Mouse (Mus musculus): ENCODE results near the gene Dhx40. TPM values are rescaled to one million over a fixed set of nuclear protein-coding genes. Genes with fewer than 3 reads are reported as not detected.

Gene Dhx40
- polyA plus RNA-seq, 1 experiment from 2014 or later: 19.5 TPM

DNA sequence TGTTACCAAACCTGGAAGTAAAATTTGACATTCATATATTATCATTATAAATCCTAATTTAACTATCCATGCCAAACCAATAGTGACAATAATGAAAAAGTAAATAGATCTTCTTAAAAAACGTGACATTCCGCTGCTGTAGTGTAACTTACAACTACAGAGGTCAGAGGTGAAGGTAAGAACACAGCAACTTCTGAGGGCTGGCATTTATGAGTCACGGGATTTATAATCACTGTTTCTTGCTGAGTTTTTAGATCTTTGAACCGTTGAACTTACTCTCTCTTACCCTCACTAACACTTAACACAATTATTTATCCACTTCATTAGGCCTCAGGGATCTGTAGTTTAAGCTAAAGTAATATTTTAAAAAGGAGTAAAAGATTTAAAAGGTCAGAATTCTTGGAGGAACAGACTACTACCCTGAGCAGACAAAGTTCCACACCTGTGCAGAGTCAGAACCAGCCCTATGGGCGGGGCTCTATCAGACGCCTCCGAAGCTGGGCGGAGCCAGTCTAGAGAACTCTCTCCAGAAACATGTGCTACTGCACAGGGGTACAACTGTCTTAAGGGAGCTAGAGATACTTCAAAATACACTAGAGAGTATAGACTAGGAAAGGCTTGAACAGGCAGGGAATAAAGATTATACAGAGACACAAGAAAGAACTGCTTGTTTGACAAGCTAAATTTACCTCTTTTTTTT lies 70.1 kb downstream of the Dhx40 start:
- Histone ChIP-seq H3K4me1 (replicated peaks; ENCODE audit: control insufficient read depth, insufficient read depth, low read length) (no peaks in the 10 kb centered on the region; the same call in 1 of the 2 replicates), H3K4me3 (ENCODE audit: low read depth, low read length) (no peak overlapping the region), H3K4me2 (ENCODE audit: low read length) (no peak overlapping the region), H3K9ac (ENCODE audit: low read length) (no peak overlapping the region), H3K27ac (ENCODE audit: low read depth) (no peak overlapping the region), H3K27me3 (replicated peaks; ENCODE audit: control insufficient read depth, insufficient read depth, low read length) (no peaks in the 10 kb centered on the region), H3K36me3 (ENCODE audit: control insufficient read depth, insufficient read depth, low read length) (peaks cover 42% of the 10 kb centered on the region), H3K9me3 (ENCODE audit: control insufficient read depth, low read length) (no peaks in the 10 kb centered on the region)
- DNase-seq (ENCODE audit: low spot score) (no peak), ATAC-seq (replicated peaks; ENCODE audit: low FRiP score, low TSS enrichment, low read depth) (no peak)
- 65% methylated on average over 8 of the region's 8 CpGs for WGBS

DNA sequence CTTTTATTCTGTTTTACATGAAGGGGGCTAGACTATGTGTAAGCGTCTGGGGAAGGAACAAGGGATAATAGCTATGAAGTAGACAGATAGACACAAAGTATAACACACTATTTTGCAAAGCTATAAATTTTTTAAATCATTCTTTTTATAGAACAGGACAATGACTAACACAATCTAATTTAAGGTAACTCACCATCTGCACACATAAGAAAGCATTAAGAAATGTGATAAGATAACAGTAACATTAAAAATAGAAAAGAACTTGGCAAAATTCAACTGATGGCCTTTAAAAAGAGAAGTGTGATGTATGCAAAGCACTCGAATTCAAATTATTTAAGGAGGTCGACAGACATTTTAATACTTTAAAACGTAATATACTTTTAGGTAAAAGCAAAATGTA lies 72.6 kb downstream of the Dhx40 start:
- Histone ChIP-seq H3K4me1 (replicated peaks; ENCODE audit: control insufficient read depth, insufficient read depth, low read length) (no peaks in the 10 kb centered on the region; the same call in 1 of the 2 replicates), H3K9ac (ENCODE audit: low read length) (no peak overlapping the region), H3K27me3 (replicated peaks; ENCODE audit: control insufficient read depth, insufficient read depth, low read length) (no peaks in the 10 kb centered on the region), H3K9me3 (ENCODE audit: control insufficient read depth, low read length) (no peaks in the 10 kb centered on the region), H3K27ac (ENCODE audit: low read depth) (no peak overlapping the region), H3K4me2 (ENCODE audit: low read length) (no peak overlapping the region), H3K4me3 (ENCODE audit: low read depth, low read length) (no peak overlapping the region), H3K36me3 (ENCODE audit: control insufficient read depth, insufficient read depth, low read length) (peaks cover 65% of the 10 kb centered on the region)
- WGBS: 89% methylated on average over 4 of the region's 4 CpGs
- no peak for DNase-seq (ENCODE audit: low spot score)
- ATAC-seq (replicated peaks; ENCODE audit: low FRiP score, low TSS enrichment, low read depth): no peak

DNA sequence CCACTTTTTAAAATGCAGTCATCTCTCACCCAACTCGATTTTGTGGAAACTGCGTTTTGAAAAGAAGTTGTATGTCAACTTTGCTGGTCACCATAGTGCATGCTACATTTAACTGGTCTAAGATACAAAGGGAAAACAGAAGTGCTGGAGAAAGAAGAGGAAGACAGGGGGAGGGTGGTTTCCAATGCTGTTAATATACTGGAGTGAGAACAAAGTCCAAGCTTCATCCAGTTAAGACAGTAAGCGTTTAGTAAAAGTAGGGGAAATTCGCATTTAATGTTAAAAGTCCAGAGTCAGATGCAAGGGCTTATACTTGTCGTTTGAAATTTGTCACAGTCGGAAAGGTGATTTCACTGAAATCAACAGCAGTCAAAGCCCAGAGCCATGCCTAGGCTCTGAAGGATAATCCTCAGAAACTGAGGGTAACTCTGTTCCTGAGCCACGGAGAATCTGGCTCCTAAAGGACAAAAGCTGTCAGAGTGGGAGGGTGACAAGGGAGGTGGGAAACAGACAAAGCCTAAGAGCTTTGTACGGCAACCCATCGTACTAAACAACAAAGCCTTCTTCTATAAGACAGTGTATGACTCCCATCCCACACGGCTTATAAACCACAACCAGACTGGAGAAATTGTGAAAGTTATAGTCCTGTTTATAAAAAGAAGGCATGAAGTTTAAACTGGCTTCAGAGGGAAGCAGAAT lies 73.2 kb downstream of the Dhx40 start:
- Histone ChIP-seq H3K9ac (ENCODE audit: low read length) (no peak overlapping the region), H3K4me1 (replicated peaks; ENCODE audit: control insufficient read depth, insufficient read depth, low read length) (no peaks in the 10 kb centered on the region; the same call in 1 of the 2 replicates), H3K4me3 (ENCODE audit: low read depth, low read length) (no peak overlapping the region), H3K27me3 (replicated peaks; ENCODE audit: control insufficient read depth, insufficient read depth, low read length) (no peaks in the 10 kb centered on the region), H3K4me2 (ENCODE audit: low read length) (no peak overlapping the region), H3K27ac (ENCODE audit: low read depth) (no peak overlapping the region), H3K36me3 (ENCODE audit: control insufficient read depth, insufficient read depth, low read length) (peaks cover 70% of the 10 kb centered on the region), H3K9me3 (ENCODE audit: control insufficient read depth, low read length) (no peaks in the 10 kb centered on the region)
- no peak for ATAC-seq (replicated peaks; ENCODE audit: low FRiP score, low TSS enrichment, low read depth)
- DNase-seq (ENCODE audit: low spot score): no peak
- 78% methylated on average over 10 of the region's 10 CpGs for WGBS

DNA sequence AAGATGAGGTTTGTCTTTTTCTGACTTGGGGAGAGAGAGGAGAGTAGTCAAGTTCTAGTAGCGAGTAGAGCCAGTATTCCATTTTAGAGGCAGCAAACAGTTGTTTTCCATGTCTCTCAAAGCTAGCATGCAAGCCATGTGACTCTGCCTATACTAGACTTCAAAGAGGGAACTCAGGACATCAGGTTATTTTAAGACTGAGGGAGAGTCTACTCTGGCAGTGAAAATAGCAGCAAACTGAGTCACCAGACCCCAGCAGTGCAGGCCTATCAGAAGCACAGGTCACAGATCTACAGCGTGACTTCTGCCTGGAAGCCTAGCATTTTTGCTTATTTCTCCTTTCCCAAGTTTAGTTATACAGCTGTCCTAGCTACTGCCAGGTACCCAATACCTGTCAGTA lies 76.1 kb downstream of the Dhx40 start:
- Histone ChIP-seq H3K4me2 (ENCODE audit: low read length) (no peak overlapping the region), H3K36me3 (ENCODE audit: control insufficient read depth, insufficient read depth, low read length) (peaks cover 89% of the 10 kb centered on the region), H3K4me3 (ENCODE audit: low read depth, low read length) (no peak overlapping the region), H3K4me1 (replicated peaks; ENCODE audit: control insufficient read depth, insufficient read depth, low read length) (no peaks in the 10 kb centered on the region; the same call in 1 of the 2 replicates), H3K27me3 (replicated peaks; ENCODE audit: control insufficient read depth, insufficient read depth, low read length) (no peaks in the 10 kb centered on the region), H3K9me3 (ENCODE audit: control insufficient read depth, low read length) (no peaks in the 10 kb centered on the region), H3K9ac (ENCODE audit: low read length) (no peak overlapping the region), H3K27ac (ENCODE audit: low read depth) (no peak overlapping the region)
- ATAC-seq (replicated peaks; ENCODE audit: low FRiP score, low TSS enrichment, low read depth): no peak
- no peak for DNase-seq (ENCODE audit: low spot score)
- 95% methylated on average over 2 of the region's 2 CpGs for WGBS

DNA sequence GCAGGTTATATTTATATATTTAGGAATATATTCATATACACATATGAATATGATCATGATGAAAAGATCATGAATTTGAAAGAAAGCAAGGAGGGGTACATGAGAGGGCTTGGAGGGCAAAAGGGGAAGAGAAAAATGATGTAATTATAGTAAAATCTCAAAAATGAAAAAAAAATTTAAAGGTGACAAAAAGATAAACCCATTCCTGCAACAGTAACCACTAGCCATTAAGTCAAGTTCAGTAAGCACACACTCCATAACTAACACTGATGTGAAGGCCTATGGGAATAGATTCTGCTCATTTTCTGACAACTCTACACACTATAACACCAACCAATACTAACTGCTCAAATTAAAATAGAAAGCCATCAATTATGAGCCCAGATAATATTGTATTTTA lies 81.9 kb downstream of the Dhx40 start:
- no peak for ATAC-seq (replicated peaks; ENCODE audit: low FRiP score, low TSS enrichment, low read depth)

DNA sequence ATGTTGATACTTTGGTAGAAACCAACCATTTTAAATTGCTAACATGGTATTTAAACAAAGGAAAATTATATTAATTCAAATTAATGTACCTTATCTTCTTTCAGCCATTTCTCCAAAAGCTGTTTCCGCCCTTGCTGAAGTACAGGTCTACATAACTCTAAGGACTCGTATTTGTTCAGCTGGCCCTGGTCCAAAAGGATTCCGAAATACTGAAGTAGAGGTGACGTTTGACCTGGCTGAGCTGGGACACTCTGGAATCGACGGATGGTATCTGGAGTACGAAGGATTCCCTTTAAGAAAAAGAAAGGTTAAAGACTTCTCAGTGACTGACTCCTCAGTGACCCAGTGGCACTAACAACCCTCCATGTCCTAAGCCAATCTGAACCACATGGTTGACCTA lies 82.6 kb downstream of the Dhx40 start:
- H3K27ac ChIP-seq (ENCODE audit: low read depth): no peak overlapping the region
- DNase-seq (ENCODE audit: low spot score) (no peak), ATAC-seq (replicated peaks; ENCODE audit: low FRiP score, low TSS enrichment, low read depth) (no peak)
- no peak overlapping the region for H3K9ac ChIP-seq (ENCODE audit: low read length)
- H3K4me3 ChIP-seq (ENCODE audit: low read depth, low read length): no peak overlapping the region
- no peaks in the 10 kb centered on the region for H3K27me3 ChIP-seq (replicated peaks; ENCODE audit: control insufficient read depth, insufficient read depth, low read length)
- no peaks in the 10 kb centered on the region for H3K9me3 ChIP-seq (ENCODE audit: control insufficient read depth, low read length)
- 88% methylated on average over 7 of the region's 7 CpGs for WGBS
- no peak overlapping the region for H3K4me2 ChIP-seq (ENCODE audit: low read length)
- H3K36me3 ChIP-seq (ENCODE audit: control insufficient read depth, insufficient read depth, low read length): peaks cover 86% of the 10 kb centered on the region
- no peaks in the 10 kb centered on the region for H3K4me1 ChIP-seq (replicated peaks; ENCODE audit: control insufficient read depth, insufficient read depth, low read length)

More for the DNA sequence above, 81.9 kb downstream of the Dhx40 start:
- Histone ChIP-seq H3K4me3 (ENCODE audit: low read depth, low read length) (no peak overlapping the region), H3K36me3 (ENCODE audit: control insufficient read depth, insufficient read depth, low read length) (peaks cover 85% of the 10 kb centered on the region), H3K4me1 (replicated peaks; ENCODE audit: control insufficient read depth, insufficient read depth, low read length) (no peaks in the 10 kb centered on the region), H3K9ac (ENCODE audit: low read length) (no peak overlapping the region), H3K27me3 (replicated peaks; ENCODE audit: control insufficient read depth, insufficient read depth, low read length) (no peaks in the 10 kb centered on the region), H3K9me3 (ENCODE audit: control insufficient read depth, low read length) (no peaks in the 10 kb centered on the region), H3K27ac (ENCODE audit: low read depth) (no peak overlapping the region), H3K4me2 (ENCODE audit: low read length) (no peak overlapping the region)
- DNase-seq (ENCODE audit: low spot score): no peak

DNA sequence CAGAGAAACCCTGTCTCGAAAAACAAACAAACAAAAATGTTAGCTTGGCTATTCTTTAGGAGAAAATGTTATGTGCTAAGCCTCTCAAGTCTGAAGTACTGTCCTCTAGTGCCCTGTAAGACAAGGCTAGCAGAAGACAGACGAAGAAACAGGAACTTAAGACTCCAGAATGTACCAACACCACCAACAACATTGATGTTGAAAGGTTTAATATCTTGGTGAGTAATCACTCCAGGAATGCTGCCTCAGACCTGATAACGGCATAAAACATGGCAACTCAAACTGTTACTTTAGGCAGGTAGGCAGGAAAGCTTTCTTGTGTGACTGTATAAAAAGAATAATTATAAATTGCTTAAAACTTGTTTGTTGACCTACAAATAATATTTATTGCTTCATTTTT lies 83.5 kb downstream of the Dhx40 start:
- H3K27me3 ChIP-seq (replicated peaks; ENCODE audit: control insufficient read depth, insufficient read depth, low read length): no peaks in the 10 kb centered on the region
- peaks cover 87% of the 10 kb centered on the region for H3K36me3 ChIP-seq (ENCODE audit: control insufficient read depth, insufficient read depth, low read length)
- H3K9me3 ChIP-seq (ENCODE audit: control insufficient read depth, low read length): no peaks in the 10 kb centered on the region
- H3K27ac ChIP-seq (ENCODE audit: low read depth): no peak overlapping the region
- no peak overlapping the region for H3K4me3 ChIP-seq (ENCODE audit: low read depth, low read length)
- no peak overlapping the region for H3K4me2 ChIP-seq (ENCODE audit: low read length)
- DNase-seq (ENCODE audit: low spot score) (no peak), ATAC-seq (replicated peaks; ENCODE audit: low FRiP score, low TSS enrichment, low read depth) (no peak)
- no peaks in the 10 kb centered on the region for H3K4me1 ChIP-seq (replicated peaks; ENCODE audit: control insufficient read depth, insufficient read depth, low read length)
- no peak overlapping the region for H3K9ac ChIP-seq (ENCODE audit: low read length)
- 91% methylated on average over 3 of the region's 3 CpGs for WGBS

DNA sequence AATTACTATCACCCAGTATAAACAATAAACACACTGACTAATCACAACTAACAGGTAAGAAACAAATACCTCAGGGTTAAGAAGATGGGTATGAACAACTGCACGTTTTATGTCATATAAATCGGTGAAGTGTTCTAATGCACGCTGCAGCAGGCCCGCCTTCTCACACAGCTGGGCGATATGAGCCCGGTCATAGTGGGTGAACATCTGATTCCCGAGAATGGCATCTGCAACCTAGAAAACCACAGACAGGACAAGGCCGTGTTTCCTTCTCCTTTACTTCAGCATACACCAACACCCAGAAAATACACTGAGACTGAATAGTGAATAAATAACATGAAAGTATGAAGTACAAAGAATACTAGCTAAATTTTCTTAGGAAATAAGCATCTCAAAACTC lies 88.2 kb downstream of the Dhx40 start:
- no peak overlapping the region for H3K27ac ChIP-seq (ENCODE audit: low read depth)
- H3K36me3 ChIP-seq (ENCODE audit: control insufficient read depth, insufficient read depth, low read length): peaks cover 93% of the 10 kb centered on the region
- no peak overlapping the region for H3K4me2 ChIP-seq (ENCODE audit: low read length)
- DNase-seq (ENCODE audit: low spot score) (no peak), ATAC-seq (replicated peaks; ENCODE audit: low FRiP score, low TSS enrichment, low read depth) (no peak)
- no peaks in the 10 kb centered on the region for H3K9me3 ChIP-seq (ENCODE audit: control insufficient read depth, low read length)
- no peaks in the 10 kb centered on the region for H3K27me3 ChIP-seq (replicated peaks; ENCODE audit: control insufficient read depth, insufficient read depth, low read length)
- H3K4me1 ChIP-seq (replicated peaks; ENCODE audit: control insufficient read depth, insufficient read depth, low read length): no peaks in the 10 kb centered on the region
- WGBS: 94% methylated on average over 8 of the region's 8 CpGs
- no peak overlapping the region for H3K4me3 ChIP-seq (ENCODE audit: low read depth, low read length)
- H3K9ac ChIP-seq (ENCODE audit: low read length): no peak overlapping the region
